Mouse (Mus musculus) cortical plate, adult 2 months (tissue): Measurements from ENCODE around the gene Lypd9. TPM values are rescaled to one million over a fixed set of nuclear protein-coding genes. Genes with fewer than 3 reads are reported as not detected.

Experiments
- H3K27ac ChIP-seq: fragments of 200-500 bp; 2 replicates; pipeline ENCODE4 v1.5.1; 2012; ENCODE audit warnings: low read length, control low read depth, inconsistent platforms; ENCODE audit not compliant: insufficient read depth
- H3K4me1 ChIP-seq: fragments of 200-500 bp; 2 replicates; pipeline ENCODE4 v1.6.1; 2011; ENCODE audit warnings: low read length; ENCODE audit not compliant: control insufficient read depth, insufficient read depth
- H3K4me3 ChIP-seq: fragments of 200-500 bp; 2 replicates; pipeline ENCODE4 v1.5.1; 2011; ENCODE audit warnings: mild to moderate bottlenecking, low read length, control low read depth; ENCODE audit not compliant: insufficient read depth
- CTCF ChIP-seq: fragments of 200-500 bp; IDR thresholded peaks from 2 replicates; pipeline ENCODE4 v1.5.1; 2011; ENCODE audit warnings: mild to moderate bottlenecking, control low read depth, low read length; ENCODE audit not compliant: insufficient read depth; ENCODE audit errors: extremely low read depth
- POLR2A ChIP-seq: fragments of 200-500 bp; IDR thresholded peaks from 2 replicates; pipeline ENCODE4 v1.6.1; 2011; ENCODE audit warnings: mild to moderate bottlenecking, low read length, control low read depth; ENCODE audit not compliant: insufficient read depth; ENCODE audit errors: extremely low read depth
- polyA plus RNA-seq: library from polyadenylated mRNA; depleted of rRNA; stranded (reverse); fragments of >200 nt; gene quantifications from 2 replicates; pipeline ENCODE4 v1.2.3, GENCODE M21; 2012; rRNA removed

The Lypd9 gene
- polyA plus RNA-seq, 1 experiment, result not detected

DNA sequence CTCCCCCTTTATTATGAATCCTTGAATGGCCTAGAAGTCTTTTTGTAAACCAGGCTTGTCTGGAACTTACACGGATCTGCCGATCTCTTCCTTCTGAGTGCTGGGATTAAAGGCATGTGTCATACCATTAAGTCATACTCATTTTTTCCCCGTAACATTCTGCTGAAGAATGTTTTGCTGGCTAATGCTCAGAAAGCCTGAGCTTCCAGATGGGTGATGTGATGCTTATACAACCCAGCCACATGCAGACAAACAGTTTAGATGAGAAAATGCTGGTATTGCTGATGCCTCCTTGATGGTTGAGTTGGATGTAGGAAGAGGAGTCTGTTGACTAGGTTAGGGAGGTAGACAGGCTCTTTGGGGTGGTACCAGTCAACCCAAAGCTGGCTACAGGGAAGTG is 34.4 kb downstream of the Lypd9 start:
- Histone ChIP-seq H3K4me3 (no peak overlapping the region), H3K27ac (no peak overlapping the region), H3K4me1 (no peaks in the 10 kb centered on the region; the same call in 1 of the 2 replicates)
- TF ChIP-seq POLR2A (no peak), CTCF (no peak)

DNA sequence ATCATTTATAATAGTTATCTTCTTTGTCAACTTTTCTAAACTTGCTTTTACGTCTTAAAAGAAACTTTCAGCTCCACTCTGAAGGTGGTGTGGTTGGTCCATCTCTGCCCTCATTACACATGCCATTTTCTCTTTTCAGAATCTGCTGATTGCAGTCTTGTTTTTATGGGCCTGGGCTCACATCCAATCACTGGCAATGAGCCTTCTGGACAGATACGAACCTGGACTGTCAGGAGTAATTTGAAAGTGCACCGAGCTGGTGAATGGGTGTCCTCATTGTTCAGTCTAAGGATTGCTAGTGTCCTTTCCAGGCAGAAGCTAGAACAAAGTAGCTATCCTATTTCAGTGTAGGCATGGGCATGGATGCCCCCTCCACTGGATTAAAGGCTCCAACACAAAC is 44.7 kb downstream of the Lypd9 start:
- TF ChIP-seq CTCF, result no peak
- no peak for TF ChIP-seq POLR2A
- Histone ChIP-seq H3K4me3 (no peak overlapping the region), H3K27ac (no peak overlapping the region), H3K4me1 (no peaks in the 10 kb centered on the region)

GRCm38 (mm10) chr11:58400655-58401054 is 52.1 kb downstream of the Lypd9 start:
- TF ChIP-seq POLR2A (no peak), CTCF (no peak)
- no peaks in the 10 kb centered on the region for H3K4me1 ChIP-seq
- no peak overlapping the region for H3K4me3 ChIP-seq
- no peak overlapping the region for H3K27ac ChIP-seq

- no peak overlapping the region for H3K27ac ChIP-seq
These were observed 52.6 kb downstream of the Lypd9 start for GRCm38 (mm10) chr11:58399985-58400645.

More at GRCm38 (mm10) chr11:58399985-58400645, 52.6 kb downstream of the Lypd9 start:
- H3K4me3 ChIP-seq, result no peak overlapping the region
- TF ChIP-seq POLR2A (no peak), CTCF (no peak)
- H3K4me1 ChIP-seq, result no peaks in the 10 kb centered on the region

Other genes starting within 250 kb of the Lypd9 start
- gene 4930438A08Rik, start 178.1 kb downstream of the Lypd9 start, polyA plus RNA-seq, result not detected in 2 replicates
- gene Zfp692, start 145.9 kb downstream of the Lypd9 start, polyA plus RNA-seq, result 65.6 and 77.1 TPM in 2 replicates
- 50.2 and 50.7 TPM in 2 replicates for gene Zfp672, start 122.6 kb downstream of the Lypd9 start, polyA plus RNA-seq
- gene Sh3bp5l, start 122.2 kb downstream of the Lypd9 start, polyA plus RNA-seq, result 42.4 and 44.6 TPM in 2 replicates
- gene Lypd8, start 73.9 kb downstream of the Lypd9 start, polyA plus RNA-seq, result 0.08 and 0.11 TPM in 2 replicates
- gene 1810065E05Rik, start 31.8 kb downstream of the Lypd9 start, polyA plus RNA-seq, result not detected in 2 replicates
- gene Gm12253, start 20.4 kb downstream of the Lypd9 start, polyA plus RNA-seq, result not detected in 2 replicates
- gene Olfr30, start 9.3 kb upstream of the Lypd9 start, polyA plus RNA-seq, result not detected in 2 replicates
- not detected in 2 replicates for gene Olfr332, start 39.6 kb upstream of the Lypd9 start, polyA plus RNA-seq
- not detected in 2 replicates for gene Olfr331, start 49.6 kb upstream of the Lypd9 start, polyA plus RNA-seq
- not detected in 2 replicates for gene Olfr330, start 81.9 kb upstream of the Lypd9 start, polyA plus RNA-seq
- 0.08 TPM in 1 of 2 replicates, not detected in the other for gene Olfr329-ps, start 93.5 kb upstream of the Lypd9 start, polyA plus RNA-seq
- gene Olfr328, start 102.7 kb upstream of the Lypd9 start, polyA plus RNA-seq, result 0.06 TPM in 1 of 2 replicates, not detected in the other
- gene Olfr224, start 117.6 kb upstream of the Lypd9 start, polyA plus RNA-seq, result not detected in 2 replicates
- not detected in 2 replicates for gene Olfr325, start 124.8 kb upstream of the Lypd9 start, polyA plus RNA-seq
- gene Olfr324, start 142.2 kb upstream of the Lypd9 start, polyA plus RNA-seq, result not detected in 2 replicates
- not detected in 2 replicates for gene 2210407C18Rik, start 163.2 kb upstream of the Lypd9 start, polyA plus RNA-seq
- not detected in 2 replicates for gene Olfr323, start 177.6 kb upstream of the Lypd9 start, polyA plus RNA-seq
- gene Trim58, start 187.5 kb upstream of the Lypd9 start, polyA plus RNA-seq, result 0.04 and 0.08 TPM in 2 replicates
- gene Olfr322, start 205.9 kb upstream of the Lypd9 start, polyA plus RNA-seq, result not detected in 2 replicates
- not detected in 2 replicates for gene Olfr320, start 228.2 kb upstream of the Lypd9 start, polyA plus RNA-seq
- not detected in 2 replicates for gene Olfr319, start 246.2 kb upstream of the Lypd9 start, polyA plus RNA-seq